Mouse (Mus musculus): ENCODE results near the gene Sgca. TPM values are rescaled to one million over a fixed set of nuclear protein-coding genes. Genes with fewer than 3 reads are reported as not detected.

The Sgca gene
- total RNA-seq, 2 experiments from 2014 or later, result 0.95 to 0.99 TPM

GRCm38 (mm10) chr11:94920996-94921401 is 55.1 kb downstream of the Sgca start:
- no peak for DNase-seq (ENCODE audit: low spot score in 2 of 2)

DNA sequence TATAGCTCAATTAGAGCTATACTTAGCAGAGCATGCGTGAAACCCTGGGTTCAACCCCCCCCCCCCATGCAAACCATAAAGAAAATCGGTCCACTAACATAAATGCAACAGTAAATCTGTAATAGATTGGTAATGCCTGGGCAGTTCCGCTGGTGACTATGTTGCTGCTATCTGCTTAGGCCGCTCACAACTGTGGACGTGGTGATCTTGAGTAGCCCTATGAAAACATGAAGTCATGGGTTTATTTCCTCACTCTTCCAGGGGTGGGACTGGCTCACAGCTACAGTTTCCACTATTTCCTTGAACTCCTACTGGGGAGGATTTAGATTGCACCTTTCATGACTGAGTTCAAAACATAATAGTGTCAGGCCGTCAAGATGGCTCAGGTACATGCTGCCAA is 58.4 kb downstream of the Sgca start:
- DNase-seq (ENCODE audit: low spot score in 2 of 2), result no peak

- DNase-seq (ENCODE audit: low spot score in 2 of 2), result no peak
These were observed 59.6 kb downstream of the Sgca start for GRCm38 (mm10) chr11:94916477-94916876.

DNA sequence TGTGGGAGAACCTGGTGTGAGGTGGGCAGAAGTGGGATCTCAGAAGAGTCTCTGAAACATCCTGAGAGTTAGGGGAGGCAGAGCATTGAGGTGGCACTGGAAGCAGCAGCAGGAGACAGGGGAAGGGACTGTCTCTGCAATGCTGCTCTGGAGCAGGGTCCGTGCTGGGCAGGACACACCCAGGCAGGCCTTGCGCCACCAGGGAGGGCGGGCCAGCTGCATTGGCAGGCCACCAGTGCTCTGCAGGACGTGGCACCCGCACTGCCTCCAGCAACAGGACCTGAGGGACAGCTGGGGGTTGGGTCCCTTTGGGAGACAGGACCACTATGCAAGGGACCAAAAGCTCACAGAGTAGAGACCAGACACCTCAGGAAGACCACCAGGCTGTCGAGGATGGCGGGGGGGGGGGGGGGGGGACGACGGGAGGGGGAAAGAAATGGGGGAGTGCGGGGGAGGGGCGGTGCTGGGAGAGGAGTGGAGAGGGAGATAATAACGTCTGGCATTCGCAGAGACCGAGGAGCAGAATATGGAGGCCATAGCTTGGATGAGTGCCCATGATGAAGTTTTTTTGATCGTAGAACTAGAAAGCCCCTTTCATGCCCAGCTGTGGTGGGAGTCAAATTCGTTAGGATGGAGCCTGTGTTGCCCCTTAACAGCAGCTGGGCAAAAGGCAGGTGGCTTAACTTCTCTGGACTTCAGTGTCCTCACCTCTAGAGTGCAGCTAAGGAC is 60.3 kb downstream of the Sgca start:
- no peak for DNase-seq (ENCODE audit: low spot score in 2 of 2)

DNA sequence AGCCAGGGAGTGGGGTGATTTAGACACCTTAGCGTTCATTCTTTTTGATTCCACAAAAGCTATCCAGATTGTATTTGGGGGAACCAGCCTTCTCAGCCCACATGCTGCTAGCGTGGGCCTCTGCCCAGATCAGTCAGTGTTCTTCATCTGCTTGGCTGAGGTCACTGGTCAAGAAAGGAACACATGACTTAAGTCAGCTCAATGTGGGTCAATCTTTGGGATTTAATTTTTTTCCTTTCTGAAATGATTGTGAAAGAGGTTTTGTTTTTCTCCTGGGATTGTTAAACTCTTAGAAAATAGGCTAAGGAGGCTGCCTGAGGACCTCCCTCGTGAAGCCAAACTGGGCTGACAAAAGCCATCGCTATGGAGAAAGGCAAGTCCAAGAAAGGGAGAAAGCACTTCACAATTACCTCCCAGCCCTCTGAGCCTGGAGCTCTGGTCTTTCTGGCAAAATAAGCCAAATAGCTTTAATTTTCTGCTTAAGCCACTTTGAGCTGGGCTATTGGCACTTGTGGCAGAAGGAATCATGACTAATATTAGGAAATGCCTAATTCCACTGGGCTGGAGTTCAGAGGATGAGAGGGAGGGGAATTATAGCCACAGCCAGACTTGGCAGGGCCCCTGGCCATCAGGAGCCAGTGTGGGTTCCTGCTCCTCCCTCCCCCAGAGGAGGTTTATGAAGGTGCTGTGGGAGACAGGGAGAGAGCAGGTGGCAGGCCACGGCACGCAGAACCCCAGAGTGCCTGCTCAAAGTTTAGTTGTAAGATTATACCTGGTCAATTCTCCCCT is 62.6 kb downstream of the Sgca start:
- no peak for DNase-seq (ENCODE audit: low spot score in 2 of 2)

Other genes with a start within 250 kb of the Sgca start
- gene Cdc34b, start 234.5 kb downstream of the Sgca start, total RNA-seq (2021), result under 1 TPM in 1 of 2 experiments, not detected in 1; 0.45 TPM
- not detected for gene Tmem92, start 193.6 kb downstream of the Sgca start, total RNA-seq (2021)
- gene Col1a1, start 40.1 kb downstream of the Sgca start, total RNA-seq (2021), result 10 to 100 TPM; 39.7 to 59.5 TPM
- not detected for gene Hils1, start 8.7 kb downstream of the Sgca start, total RNA-seq (2021)
- gene Ppp1r9b, start 14.7 kb upstream of the Sgca start, total RNA-seq (2021), result 100 to 1,000 TPM; 705 to 706 TPM
- gene Samd14, start 33.6 kb upstream of the Sgca start, total RNA-seq (2021), result 10 to 100 TPM; 73.6 to 78.1 TPM
- gene Pdk2, start 65.0 kb upstream of the Sgca start, total RNA-seq (2021), result 10 to 100 TPM; 90.5 to 91.0 TPM
- 10 to 100 TPM; 15.4 to 17.7 TPM for gene Itga3, start 100.5 kb upstream of the Sgca start, total RNA-seq (2021)
- gene Dlx3, start 143.8 kb upstream of the Sgca start, total RNA-seq (2021), result not detected
- not detected for gene Dlx4, start 169.9 kb upstream of the Sgca start, total RNA-seq (2021)

Measured in layer of hippocampus, postnatal 14 days (tissue).